Comparison of ENCODE assay signal across 12 mouse cellular contexts in genomic region chr2:116052688-116053421, GRCm38 (mm10). TPM values are rescaled to one million over a fixed set of nuclear protein-coding genes. Genes with fewer than 3 reads are reported as not detected.
A peak's percentile ranks its signal among the peaks of the same experiment; 100 is the strongest.
DNase-seq lines count a peak whose midpoint lies in the region; ATAC-seq and TF ChIP-seq lines count a peak whose summit lies in the region.
"Had no signal": no experiment of that assay in that cellular context is flagged by ENCODE, and none has a peak within 500 bp of the region (broad histone marks: within the 10 kb centered on the region; RNA-seq: fewer than 3 reads in every experiment).

No protein-coding gene starts in this region.

- ATAC-seq in kidney, embryonic 16.5 days (ENCODE audit: low FRiP score, low TSS enrichment) = no peak
- no peak for ATAC-seq in forebrain, embryonic 14.5 days
- no peak for ATAC-seq in intestine, embryonic 15.5 days
- 0 out of 2 replicates have a peak, but pooled peaks have one; percentile 15 for ATAC-seq in stomach, embryonic 16.5 days (ENCODE audit: insufficient read depth, low FRiP score)

- DNase-seq in kidney, adult 9 months = no peak
- no peak for DNase-seq in forebrain, embryonic 14.5 days (ENCODE audit: low spot score)
- no peak for DNase-seq in left cerebral cortex, adult 2 months (ENCODE audit: extremely low spot score in 1 of 2, low spot score in 2 of 2)
- DNase-seq in layer of hippocampus, postnatal 25 days (ENCODE audit: extremely low spot score in 1 of 2, low spot score in 1 of 2) = no peak
- DNase-seq: adrenal gland, postnatal 14 days; cerebellum, adult 9-11 months; liver, embryonic 13.5 days; lung, postnatal 4 days had no signal

- no peaks in the 10 kb centered on the region for H3K27me3 ChIP-seq in kidney, embryonic 16.5 days (ENCODE audit: insufficient read depth, low read length)
- no peaks in the 10 kb centered on the region for H3K27me3 ChIP-seq in forebrain, embryonic 14.5 days (replicated peaks; ENCODE audit: control insufficient read depth, insufficient read depth, low read length)
- no peaks in the 10 kb centered on the region for H3K27me3 ChIP-seq in intestine, embryonic 15.5 days (replicated peaks)
- no peaks in the 10 kb centered on the region for H3K27me3 ChIP-seq in stomach, embryonic 16.5 days (ENCODE audit: control insufficient read depth, insufficient read depth, low read length)
- H3K27me3 ChIP-seq: liver, embryonic 13.5 days had no signal

- no peaks in the 10 kb centered on the region for H3K9me3 ChIP-seq in kidney, embryonic 16.5 days (ENCODE audit: low read length)
- H3K9me3 ChIP-seq in forebrain, embryonic 14.5 days (replicated peaks; ENCODE audit: control insufficient read depth, low read length) = no peaks in the 10 kb centered on the region
- no peaks in the 10 kb centered on the region for H3K9me3 ChIP-seq in intestine, embryonic 15.5 days
- no peaks in the 10 kb centered on the region for H3K9me3 ChIP-seq in stomach, embryonic 16.5 days (replicated peaks; ENCODE audit: control insufficient read depth, low read length)
- H3K9me3 ChIP-seq: liver, embryonic 13.5 days had no signal

- TF ChIP-seq CTCF in left cerebral cortex, adult 2 months (IDR thresholded peaks at IDR 0.05) = no peak

- H3K4me3 ChIP-seq in kidney, embryonic 16.5 days (ENCODE audit: low read length) = no peak overlapping the region
- peak overlapping the region; percentile 7; the same call in 1 of the 2 replicates for H3K4me3 ChIP-seq in forebrain, embryonic 14.5 days (ENCODE audit: low read depth, low read length)
- H3K4me3 ChIP-seq in intestine, embryonic 15.5 days (replicated peaks) = no peak overlapping the region
- no peak overlapping the region for H3K4me3 ChIP-seq in stomach, embryonic 16.5 days (replicated peaks; ENCODE audit: low read length)
- no peak overlapping the region for H3K4me3 ChIP-seq in left cerebral cortex, adult 2 months
- H3K4me3 ChIP-seq: liver, embryonic 13.5 days had no signal

- H3K27ac ChIP-seq in kidney, embryonic 16.5 days (ENCODE audit: low read length) = peak overlapping the region; percentile 51; the same call in 1 of the 2 replicates
- peak overlapping the region; percentile 22; the same call in 1 of the 2 replicates for H3K27ac ChIP-seq in forebrain, embryonic 14.5 days (ENCODE audit: low read depth, low read length)
- H3K27ac ChIP-seq in intestine, embryonic 15.5 days = 0 out of 2 replicates have a peak overlapping the region, but pooled peaks have one; percentile 17
- peak overlapping the region; percentile 53 for H3K27ac ChIP-seq in stomach, embryonic 16.5 days (ENCODE audit: low read length)
- H3K27ac ChIP-seq in left cerebral cortex, adult 2 months = no peak overlapping the region
- H3K27ac ChIP-seq: liver, embryonic 13.5 days had no signal

- peak overlapping the region; percentile 15; the same call in 1 of the 2 replicates for H3K4me2 ChIP-seq in kidney, embryonic 16.5 days (replicated peaks; ENCODE audit: low read depth, low read length)
- peak overlapping the region; percentile 39 for H3K4me2 ChIP-seq in forebrain, embryonic 14.5 days (ENCODE audit: low read length)
- peak overlapping the region; percentile 9; the same call in 1 of the 2 replicates for H3K4me2 ChIP-seq in intestine, embryonic 15.5 days (replicated peaks)
- peak overlapping the region; percentile 26 for H3K4me2 ChIP-seq in stomach, embryonic 16.5 days (ENCODE audit: low read depth, low read length)
- H3K4me2 ChIP-seq: liver, embryonic 13.5 days had no signal

- intact Hi-C loops in left cerebral cortex, adult 2 months (cut with DNase I) = no loop called here

- H3K4me1 ChIP-seq in kidney, embryonic 16.5 days (ENCODE audit: insufficient read depth, low read length) = peaks cover 53% of the 10 kb centered on the region
- peaks cover 32% of the 10 kb centered on the region for H3K4me1 ChIP-seq in forebrain, embryonic 14.5 days (ENCODE audit: control insufficient read depth, insufficient read depth, low read length)
- H3K4me1 ChIP-seq in intestine, embryonic 15.5 days (replicated peaks) = 0 out of 2 replicates have a peak, but pooled peaks cover 4% of the 10 kb centered on the region
- peaks cover 22% of the 10 kb centered on the region for H3K4me1 ChIP-seq in stomach, embryonic 16.5 days (ENCODE audit: control insufficient read depth, insufficient read depth, low read length)
- H3K4me1 ChIP-seq: liver, embryonic 13.5 days had no signal

- H3K9ac ChIP-seq in kidney, embryonic 16.5 days (replicated peaks; ENCODE audit: low read length) = no peak overlapping the region; the same call in 1 of the 2 replicates
- peak overlapping the region; percentile 29 for H3K9ac ChIP-seq in forebrain, embryonic 14.5 days (ENCODE audit: low read length)
- H3K9ac ChIP-seq in intestine, embryonic 15.5 days = no peak overlapping the region
- H3K9ac ChIP-seq in stomach, embryonic 16.5 days (ENCODE audit: low read length) = no peak overlapping the region
- H3K9ac ChIP-seq: liver, embryonic 13.5 days had no signal

- peaks cover 7% of the 10 kb centered on the region; the same call in 1 of the 2 replicates for H3K36me3 ChIP-seq in kidney, embryonic 16.5 days (ENCODE audit: insufficient read depth, low read length)
- H3K36me3 ChIP-seq in forebrain, embryonic 14.5 days (ENCODE audit: control insufficient read depth, insufficient read depth, low read length) = peaks cover 35% of the 10 kb centered on the region; the same call in 1 of the 2 replicates
- no peaks in the 10 kb centered on the region for H3K36me3 ChIP-seq in intestine, embryonic 15.5 days
- H3K36me3 ChIP-seq in stomach, embryonic 16.5 days (ENCODE audit: control insufficient read depth, insufficient read depth, low read length) = no peaks in the 10 kb centered on the region
- H3K36me3 ChIP-seq: G1E; liver, embryonic 13.5 days had no signal

RNA-seq across cellular contexts. Expression of gene Meis2, which starts 12.8 kb away (rescaled TPM):
- polyA plus RNA-seq in kidney, embryonic 16.5 days (2015; fragmentation: Nextera tagmentation; extraction: Ambion mirVana) = 72.6 and 90.3 TPM in 2 replicates
- 99.1 and 114 TPM in 2 replicates for polyA plus RNA-seq in forebrain, embryonic 14.5 days (2014; fragmentation: Nextera tagmentation; extraction: Ambion mirVana)
- polyA plus RNA-seq in intestine, embryonic 15.5 days (2015; fragmentation: Nextera tagmentation; extraction: Ambion mirVana) = 39.9 and 41.5 TPM in 2 replicates
- 42.8 and 43.3 TPM in 2 replicates for polyA plus RNA-seq in stomach, embryonic 16.5 days (2015; fragmentation: Nextera tagmentation; extraction: Ambion mirVana)
- 100 to 1,000 TPM; 110 to 116 TPM for total RNA-seq in left cerebral cortex, adult 2 months (2021)
- 10 to 100 TPM; 36.0 to 46.4 TPM for total RNA-seq in layer of hippocampus, postnatal 25 days (2021)
